Mouse (Mus musculus) spleen, postnatal 14 days (tissue): ENCODE data around the gene Mecr.
A peak's percentile ranks its signal among the peaks of the same experiment; 100 is the strongest.
"Not testable (repeated sequence)": the region's sequence is repeated elsewhere in the genome, so short reads cannot be mapped to it uniquely, and the experiment has no call there.

Experiments used
- DNase-seq, 2 experiments: peaks; one replicate each; pipeline ENCODE4 v3.0.0; 2021 to 2022; ENCODE audit warnings: low spot score in 2 of 2

Gene Mecr

DNA sequence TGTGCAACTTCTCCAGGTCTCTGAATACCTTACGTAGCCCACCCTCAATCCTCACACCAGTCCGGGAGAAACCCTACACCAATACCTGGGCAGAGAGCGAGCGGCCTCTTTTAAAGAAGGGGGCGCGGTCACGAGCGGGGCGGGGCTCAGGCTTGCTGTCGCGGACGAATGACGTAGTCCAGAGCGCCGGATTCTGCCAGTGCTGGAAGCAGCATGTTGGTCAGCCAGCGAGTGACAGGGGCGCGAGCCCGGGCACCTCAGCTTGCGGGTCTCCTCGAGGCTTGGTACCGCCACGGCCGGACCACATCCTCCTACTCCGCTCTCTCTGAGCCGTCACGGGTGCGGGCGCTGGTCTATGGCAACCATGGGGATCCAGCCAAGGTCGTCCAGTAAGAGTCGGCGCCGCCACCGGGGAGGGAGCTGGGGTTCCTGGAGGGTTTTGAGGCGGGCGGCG lies at the start of gene Mecr:
Gene Mecr (plus strand): TSS at position 181 of the 454 bp plus-strand sequence.
- DNase-seq: peak; percentile 81 to 94

DNA sequence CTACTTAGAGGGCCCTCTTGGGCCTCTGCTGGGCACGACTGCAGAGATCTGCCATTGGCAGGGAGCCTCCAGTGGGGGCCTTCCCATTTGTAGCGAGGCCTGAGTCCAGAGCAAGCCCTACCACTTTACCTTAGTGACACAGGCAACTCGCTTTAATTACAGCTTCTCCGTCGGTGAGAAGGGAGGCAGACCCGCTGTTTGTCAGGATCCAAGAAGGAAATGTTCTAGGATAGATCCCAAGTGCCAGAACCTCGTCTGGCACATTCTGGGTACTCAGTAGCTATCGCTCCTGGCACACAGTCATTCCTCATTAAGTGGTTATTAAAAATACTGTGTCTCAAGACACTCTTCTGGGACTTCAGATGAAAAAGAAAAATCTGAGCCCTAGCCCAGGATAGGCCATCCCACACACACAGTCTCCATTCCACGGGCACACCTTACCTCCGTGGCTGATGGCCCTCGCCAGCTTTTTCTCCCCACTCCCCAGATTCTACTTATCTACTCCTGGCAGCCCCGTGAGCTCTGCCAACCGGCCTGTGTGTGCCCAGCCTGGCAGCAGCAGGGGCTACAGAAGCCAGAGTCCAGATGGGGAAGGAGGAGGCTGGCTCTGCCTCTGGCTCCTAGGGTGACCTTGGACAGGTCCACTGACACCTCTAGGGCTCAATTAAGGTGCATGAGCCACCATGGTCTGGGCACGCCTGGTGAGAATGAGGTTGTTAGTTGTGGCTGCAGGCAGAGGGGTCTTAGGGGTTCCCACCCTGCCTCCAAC lies 46.8 kb upstream of the Mecr start:
- DNase-seq: no peak

DNA sequence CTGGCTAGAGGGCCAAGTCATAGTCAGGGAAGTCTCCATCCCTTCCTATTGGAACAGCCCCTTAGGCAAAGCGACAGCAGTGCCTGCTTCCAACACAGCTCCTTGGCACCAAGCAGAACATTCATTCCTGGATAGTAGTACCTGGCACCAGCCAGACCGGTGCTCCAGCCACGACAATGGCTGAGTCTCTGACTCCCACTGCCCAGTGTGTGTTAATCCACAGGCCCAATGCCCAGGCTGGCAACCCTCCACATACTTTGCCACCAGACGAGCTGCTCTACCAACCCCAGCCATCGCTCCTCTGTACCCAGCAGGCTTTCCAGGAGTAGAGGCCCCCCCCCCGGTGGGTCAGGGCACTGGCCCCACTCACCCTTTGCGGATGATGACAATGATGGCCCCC lies 45.8 kb upstream of the Mecr start:
- no peak for DNase-seq

DNA sequence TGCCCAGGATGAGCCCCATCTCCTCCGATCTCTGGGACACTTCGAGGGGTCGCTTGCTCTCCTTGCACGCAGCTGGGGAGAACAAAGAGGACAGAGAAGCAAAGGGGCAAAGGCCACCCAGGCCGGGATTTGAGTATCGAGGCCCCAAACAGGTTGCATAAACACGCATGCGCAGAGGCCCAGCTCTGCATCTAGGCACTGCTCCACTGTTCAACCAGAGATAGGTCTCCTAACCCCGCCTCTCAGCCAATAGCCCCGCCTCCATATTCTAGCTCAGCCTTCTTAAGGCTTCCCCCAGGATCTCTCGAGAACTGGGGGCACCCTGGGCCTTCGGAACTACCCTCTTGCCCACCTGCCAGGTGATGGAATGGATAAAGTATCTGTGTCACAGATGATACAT lies 45.4 kb upstream of the Mecr start:
- DNase-seq: no peak

DNA sequence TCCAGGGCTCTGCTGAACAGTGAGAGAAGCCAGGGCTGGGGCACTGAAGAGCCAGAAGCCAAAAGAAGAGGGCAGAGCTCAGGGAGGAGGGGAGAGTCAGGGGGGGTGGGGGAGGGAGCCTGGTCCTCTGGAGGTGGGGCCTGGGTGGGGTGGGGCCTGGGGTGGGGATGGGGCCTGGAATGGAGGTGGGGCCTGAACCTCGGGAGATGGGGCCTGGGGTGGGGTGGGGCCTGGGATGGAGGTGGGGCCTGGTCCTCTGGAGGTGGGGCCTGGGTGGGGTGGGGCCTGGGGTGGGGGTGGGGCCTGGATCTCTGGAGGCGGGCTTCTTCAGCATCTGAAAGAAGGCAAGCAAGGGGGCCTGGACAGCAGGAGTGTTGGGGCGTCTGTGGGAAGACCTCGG lies 44.3 kb upstream of the Mecr start:
- DNase-seq: no peak

DNA sequence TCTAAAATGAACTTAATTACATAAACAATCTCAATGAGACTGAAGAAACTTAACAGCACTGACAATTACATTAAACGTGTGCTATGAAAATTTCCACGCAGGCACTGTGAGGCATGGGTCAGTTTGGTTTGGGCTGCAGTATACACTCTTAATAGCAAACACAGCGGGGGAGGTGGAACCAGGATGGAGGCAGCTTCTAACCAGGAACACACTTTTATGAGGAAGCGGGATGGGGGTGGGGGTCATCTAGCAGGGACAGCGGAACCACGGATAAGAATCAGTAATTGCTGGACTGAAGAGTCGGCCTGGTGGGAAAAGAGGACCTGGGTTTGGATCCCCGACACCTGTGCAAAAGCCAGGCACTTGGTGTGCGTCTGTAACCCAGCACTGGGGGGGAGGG lies 39.4 kb upstream of the Mecr start:
- no peak for DNase-seq

DNA sequence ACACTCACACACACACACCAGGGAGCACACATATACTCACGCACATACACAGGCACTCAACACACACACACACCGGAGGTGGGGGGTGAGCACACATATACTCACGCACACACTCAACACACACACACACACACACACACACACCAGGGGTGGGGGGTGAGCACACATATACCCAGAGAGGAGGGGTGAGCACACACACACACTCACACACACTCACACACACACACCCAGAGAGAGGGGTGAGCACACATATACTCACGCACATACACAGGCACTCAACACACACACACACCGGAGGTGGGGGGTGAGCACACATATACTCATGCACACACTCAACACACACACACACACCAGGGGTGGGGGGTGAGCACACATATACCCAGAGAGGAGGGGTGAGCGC lies 38.5 kb upstream of the Mecr start:
- DNase-seq: not testable (repeated sequence)

DNA sequence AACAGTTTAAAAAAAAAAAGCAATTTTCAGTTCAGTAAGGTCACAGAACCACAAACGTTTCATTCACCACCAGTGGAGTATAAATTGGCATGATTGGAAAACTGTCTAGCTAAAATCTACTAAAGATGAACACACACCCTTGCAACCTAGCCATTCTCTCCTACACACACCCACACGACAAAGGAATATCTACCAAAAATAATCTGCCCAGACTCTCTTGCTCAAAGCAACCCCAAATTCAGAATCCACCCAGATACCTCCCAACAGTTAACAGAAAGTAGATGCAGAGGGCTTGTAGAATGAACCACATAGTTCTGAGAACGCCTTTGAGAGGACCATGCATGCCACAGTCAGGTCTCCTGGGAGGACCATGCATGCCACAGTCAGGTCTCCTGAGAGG lies 38.0 kb upstream of the Mecr start:
- no peak for DNase-seq

DNA sequence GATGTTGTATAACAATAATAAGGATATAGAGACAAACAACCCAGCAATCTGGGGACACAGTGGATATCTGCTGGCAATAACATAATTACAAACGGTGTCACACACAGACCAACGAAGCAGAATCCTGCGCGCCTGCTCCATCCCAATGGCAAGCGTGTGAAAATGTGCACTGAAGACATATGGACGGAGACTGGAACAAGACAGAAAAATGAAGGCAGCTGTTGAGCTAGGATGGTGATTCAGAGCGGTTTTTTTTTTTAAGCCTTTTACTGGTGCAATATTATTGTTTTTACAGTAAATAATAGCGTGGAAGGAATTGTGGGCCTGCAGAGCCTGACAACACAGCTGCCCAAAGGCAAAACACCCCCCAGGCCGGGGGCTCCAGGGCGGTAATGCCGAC lies 30.8 kb upstream of the Mecr start:
- no peak for DNase-seq

DNA sequence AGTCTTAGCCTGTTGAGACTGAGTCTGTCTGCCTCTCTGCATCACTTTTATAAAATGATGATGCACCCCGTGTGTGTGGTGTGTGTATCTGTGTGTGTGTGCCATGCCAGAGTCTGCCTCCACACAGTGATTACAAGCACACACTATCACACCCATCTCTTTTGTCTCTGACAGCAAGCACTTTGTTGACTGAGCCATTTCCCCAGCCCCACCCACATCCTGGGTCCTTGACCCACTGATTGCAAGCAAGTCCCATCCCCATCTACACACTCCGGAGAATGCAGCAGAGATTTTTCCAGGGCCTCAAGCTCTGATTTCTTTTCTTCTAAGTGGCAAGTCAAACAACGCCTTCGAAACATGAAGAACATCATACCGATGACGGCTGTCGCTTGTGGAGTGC lies 29.5 kb upstream of the Mecr start:
- DNase-seq: no peak

DNA sequence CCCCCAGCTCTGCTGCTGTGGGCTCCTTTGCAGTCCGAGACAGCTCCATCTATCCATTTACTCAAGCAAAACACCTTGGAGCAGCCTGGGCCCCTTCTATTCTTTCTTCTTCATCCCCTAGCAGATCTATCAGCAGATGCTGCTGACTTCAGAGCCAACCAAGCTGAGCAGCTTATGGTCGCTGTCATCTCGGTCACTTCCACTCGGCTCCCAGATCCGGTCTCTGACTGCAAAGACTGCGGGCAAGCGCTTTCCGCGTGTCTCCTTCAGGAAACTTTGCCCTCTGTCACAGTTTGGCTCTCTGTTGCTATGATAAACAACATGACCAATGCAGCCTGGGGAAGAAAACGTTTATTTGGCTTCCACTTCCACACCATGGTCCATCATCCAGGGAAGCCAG lies 28.4 kb upstream of the Mecr start:
- DNase-seq: no peak

DNA sequence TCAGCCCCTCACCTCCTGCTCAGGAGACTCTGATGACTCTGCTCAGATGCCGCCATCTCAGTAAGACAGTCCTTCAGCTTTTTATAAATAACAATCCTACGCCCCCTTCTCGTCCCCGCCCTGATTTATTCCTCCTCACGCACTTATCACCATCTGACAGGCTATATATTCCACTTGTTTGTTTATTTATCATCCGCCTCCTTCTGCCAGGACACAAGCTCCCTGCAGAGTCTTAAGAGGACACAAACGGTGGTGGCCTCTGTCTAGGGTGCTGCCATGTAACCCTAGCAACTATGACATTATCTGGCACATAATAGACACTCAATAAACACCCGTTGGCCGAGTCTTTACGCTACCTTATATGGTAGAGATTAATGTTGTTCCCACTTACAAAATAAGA lies 27.5 kb upstream of the Mecr start:
- DNase-seq: no peak

DNA sequence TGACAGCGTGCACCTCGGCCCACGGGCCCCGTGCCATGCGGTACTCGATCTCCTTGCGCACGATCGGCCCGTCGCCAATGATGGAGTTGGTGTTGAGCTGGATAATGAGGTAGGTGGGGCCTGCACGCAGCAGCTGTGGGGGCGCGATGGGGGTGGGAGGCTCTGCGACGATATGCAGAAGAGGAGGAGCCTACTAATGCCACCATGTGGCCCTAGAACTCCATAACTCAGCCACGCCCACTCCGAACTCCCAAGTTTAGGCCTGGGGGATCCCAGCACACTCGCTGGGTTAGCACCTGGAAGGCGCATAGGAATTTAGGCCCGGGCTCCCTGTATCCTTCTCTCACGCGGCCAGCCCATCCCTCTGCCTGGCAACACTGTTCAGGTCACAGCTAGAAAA lies 24.3 kb upstream of the Mecr start:
- no peak for DNase-seq

DNA sequence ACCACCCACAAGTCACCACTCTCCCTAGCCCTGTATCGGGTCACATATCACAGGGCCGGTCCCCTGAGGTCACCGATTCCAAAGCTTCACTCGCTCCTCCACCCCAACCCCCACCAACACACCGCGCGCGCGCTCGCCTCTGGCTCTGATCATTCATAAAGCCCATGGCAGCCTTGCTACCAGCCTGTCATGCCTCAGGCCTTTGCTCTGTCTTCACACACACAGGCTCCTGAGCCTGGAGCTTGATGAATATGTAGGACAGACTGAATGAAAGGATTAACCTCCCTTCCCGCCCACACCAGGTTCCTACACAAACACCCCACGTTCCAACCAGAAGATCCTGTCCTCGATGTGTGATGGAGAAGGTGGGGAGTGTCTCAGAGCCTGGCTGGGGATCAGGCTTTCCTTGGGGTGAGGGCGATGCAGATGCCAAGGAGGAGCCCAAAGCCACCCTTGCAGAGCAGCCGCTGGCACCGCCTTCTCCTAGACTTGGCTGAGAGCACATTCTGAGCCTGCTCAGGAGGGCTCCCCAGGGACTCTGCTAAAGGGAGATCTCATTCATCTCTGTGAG lies 22.0 kb upstream of the Mecr start:
- no peak for DNase-seq

DNA sequence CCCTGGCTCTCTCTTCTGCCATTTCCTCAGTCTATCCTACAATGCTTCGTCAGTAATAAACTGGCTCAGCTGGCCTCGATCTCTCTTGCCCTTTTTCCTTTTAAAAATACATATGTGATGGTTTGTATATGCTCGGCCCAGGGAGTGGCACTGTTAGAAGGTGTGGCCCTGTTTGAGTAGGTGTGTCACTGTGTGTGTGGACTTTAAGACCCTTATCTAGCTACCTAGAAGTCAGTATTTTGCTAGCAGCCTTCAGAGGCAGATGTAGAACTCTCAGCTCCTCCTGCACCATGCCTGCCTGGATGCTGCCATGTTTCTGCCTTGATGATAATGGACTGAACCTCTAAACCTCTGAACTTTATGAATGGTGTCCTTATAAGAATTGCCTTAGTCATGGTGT lies 20.7 kb upstream of the Mecr start:
- no peak for DNase-seq

DNA sequence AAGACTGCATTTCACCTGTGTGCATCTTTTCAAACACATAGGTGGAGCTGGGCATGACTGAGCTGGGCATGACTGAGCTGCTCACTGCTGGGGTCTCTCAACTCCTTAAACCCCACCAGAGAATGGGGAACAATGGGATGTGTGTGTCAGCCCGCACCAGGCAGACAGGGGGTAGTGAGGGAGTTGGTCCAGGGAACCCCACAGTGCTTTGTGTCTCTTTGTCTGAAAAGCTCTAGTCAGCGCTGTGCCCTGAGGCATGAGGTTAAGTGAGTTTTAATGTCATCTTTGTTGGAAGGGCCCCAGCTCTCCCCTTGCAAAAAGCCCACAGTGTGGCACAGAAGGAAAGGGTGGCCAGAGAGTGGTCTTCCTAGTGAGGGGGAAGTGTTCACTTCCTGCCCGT lies 18.3 kb upstream of the Mecr start:
- DNase-seq: no peak

DNA sequence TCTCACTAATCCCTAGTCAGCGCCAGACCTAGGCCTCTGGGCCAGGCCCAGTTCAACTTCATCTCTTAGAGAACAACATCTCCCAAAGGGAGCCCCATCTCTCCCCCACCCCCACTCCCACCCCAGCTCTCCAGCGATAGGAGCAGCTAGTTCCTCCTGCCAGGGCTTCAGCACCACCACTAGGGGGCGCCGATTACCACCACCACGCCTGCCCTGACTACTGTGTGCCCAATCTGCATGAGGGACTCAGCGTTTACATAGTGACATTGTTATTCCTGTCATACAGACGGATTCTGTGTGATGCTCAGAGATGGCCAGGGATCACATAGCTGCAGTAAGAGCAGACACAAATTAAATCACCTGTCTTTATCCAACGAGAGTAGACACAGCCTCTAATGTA lies 17.4 kb upstream of the Mecr start:
- peak; percentile 16 to 38 for DNase-seq

DNA sequence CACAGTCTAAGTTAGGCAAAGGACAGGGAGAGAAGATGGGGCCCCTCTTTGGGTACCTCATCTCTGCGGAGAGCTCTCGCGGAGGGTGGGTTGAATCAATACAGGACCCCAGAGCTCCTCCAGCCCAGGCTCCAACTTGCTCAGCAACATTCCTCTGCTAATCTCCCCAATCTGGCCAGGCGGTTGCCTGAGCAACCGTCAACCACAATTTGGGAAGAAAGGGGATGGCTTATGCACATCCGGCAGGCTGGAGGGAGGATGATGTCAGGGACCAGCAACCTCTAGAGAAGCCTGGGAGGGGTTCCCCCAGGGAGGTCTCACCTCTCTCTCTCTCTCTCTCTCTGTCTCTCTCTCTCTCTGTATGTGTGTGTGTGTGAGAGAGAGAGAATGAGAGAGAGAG lies 16.4 kb upstream of the Mecr start:
- DNase-seq: no peak

DNA sequence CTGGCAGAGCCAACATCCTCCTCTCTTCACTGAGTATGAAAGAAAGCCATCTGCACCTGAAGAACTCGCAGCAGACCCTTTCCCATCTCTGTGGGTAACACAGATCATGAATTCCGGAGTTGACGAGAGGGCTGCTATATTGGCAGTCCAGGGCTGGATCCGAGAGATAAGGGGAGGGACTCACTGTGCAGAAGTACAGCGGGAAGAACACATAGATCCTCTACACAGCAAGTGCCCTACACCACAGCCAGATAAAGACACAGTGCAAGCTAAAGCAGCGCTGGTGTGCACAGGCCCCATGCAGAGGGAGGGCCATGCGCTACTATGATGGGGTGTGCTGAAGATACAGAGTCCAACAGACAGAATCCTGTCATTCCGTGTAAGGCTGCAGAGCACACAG lies 14.1 kb upstream of the Mecr start:
- no peak for DNase-seq

DNA sequence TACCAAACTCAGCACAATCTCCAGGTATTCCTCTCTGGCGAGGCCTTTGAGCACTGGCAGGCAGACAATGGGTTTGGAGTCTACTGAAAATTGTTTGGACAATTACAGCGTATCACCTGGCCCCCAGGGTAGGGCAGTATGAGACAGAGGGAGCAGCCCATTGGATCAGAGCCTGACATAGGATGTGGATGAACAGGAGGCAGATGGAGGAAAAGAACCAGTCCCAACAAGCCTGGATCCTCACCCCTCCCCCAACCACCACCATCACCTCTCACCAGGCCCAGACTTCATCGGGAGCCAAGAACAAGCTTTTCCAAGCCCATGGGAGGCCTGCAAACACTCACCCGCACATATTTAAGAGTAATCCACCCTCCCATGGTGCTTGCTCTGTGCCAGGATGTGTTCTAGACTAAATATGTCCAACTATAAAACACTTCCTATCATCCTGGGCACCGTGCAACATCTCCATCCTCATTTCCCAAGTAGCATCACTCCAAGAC lies 11.7 kb upstream of the Mecr start:
- no peak for DNase-seq

DNA sequence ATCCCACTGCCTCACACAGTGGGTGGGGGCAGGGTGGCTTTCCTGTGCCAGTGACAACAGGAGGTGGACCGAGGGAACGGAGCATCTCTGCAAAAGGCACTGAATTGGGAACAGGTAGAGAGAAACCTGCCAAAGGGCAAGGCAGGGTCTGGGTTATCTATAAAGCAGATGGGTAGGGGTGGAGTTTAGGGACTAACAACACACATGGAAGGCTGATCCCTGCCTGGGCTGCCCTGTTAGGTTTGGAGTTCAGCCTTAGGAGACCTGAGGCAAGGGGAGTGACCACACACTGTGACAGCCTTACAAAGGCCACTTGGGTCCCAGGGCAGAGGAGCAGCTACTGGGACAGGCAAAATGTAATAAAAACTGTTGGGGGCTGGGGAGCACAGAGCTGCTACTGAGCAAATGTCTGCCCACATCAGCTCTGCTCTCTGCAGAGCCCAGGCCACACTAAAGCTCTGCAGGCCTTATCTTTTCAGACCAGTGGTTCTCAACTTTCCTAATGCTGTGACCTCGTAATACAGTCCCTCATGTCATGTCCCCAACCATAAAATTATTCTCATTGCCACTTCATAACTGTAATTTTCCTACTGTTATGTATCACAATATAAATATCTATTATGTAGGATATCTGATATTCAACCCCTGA lies 10.4 kb upstream of the Mecr start:
- no peak for DNase-seq

DNA sequence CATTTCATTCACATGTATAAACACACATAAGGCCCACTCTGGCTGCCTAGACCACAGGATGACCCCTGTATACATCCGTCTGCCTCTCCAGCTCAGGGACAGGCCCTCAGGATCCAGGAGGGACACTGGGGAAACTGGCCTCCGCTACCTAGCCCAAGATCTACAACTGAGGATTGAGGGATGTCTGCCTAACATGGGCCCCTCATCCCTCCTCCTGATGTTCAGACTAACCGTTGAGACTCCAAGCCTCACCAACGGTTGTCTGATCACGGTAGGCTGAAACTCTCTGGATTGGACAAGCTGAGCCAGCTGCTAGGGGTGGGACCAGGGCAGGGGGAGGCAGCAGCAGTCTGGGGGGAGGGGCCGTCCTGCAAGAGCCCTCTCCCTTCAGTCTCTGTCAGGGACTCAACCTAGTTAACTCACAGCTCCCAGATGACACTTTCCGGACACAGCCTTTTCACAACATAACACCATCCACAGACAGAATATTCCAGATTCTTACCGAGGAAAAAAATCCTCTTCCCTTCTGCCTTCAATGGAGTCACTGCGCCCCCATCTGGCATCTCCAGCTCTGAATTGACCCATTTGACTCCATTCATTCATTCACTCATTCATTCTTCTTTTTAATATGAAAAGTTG lies 9.2 kb upstream of the Mecr start:
- DNase-seq: no peak
